ENCODE assay signal across 11 mouse cellular contexts in genomic region chr2:181375787-181376186, GRCm38 (mm10). TPM values are rescaled to one million over a fixed set of nuclear protein-coding genes. Genes with fewer than 3 reads are reported as not detected.
DNase-seq lines count a peak whose midpoint lies in the region; ATAC-seq and TF ChIP-seq lines count a peak whose summit lies in the region.
"Had no signal": no experiment of that assay in that cellular context is flagged by ENCODE, and none has a peak within 500 bp of the region (broad histone marks: within the 10 kb centered on the region; RNA-seq: fewer than 3 reads in every experiment).

No protein-coding gene starts in this region.

- WGBS in lung, embryonic 14.5 days = 85% methylated on average over 2 of the region's 2 CpGs
- 88% methylated on average over 2 of the region's 2 CpGs for WGBS in lung, adult 2 months
- 86% methylated on average over 2 of the region's 2 CpGs for WGBS in intestine, embryonic 15.5 days

- peak; percentile 52 for TF ChIP-seq CTCF in lung, embryonic 14.5 days (IDR thresholded peaks at IDR 0.05; ENCODE audit: low read depth)
- TF ChIP-seq CTCF in lung, adult 2 months (IDR thresholded peaks at IDR 0.05; ENCODE audit: insufficient read depth, low read length) = no peak

- no peaks in the 10 kb centered on the region for H3K9me3 ChIP-seq in lung, embryonic 14.5 days (ENCODE audit: low read depth, low read length)
- no peaks in the 10 kb centered on the region for H3K9me3 ChIP-seq in intestine, embryonic 15.5 days

- no peak overlapping the region for H3K4me3 ChIP-seq in lung, embryonic 14.5 days (ENCODE audit: low read depth, low read length)
- no peak overlapping the region for H3K4me3 ChIP-seq in lung, adult 2 months (replicated peaks; ENCODE audit: extremely low read depth, low read depth, low read length)
- no peak overlapping the region for H3K4me3 ChIP-seq in intestine, embryonic 15.5 days (replicated peaks)

- no peak for ATAC-seq in lung, embryonic 14.5 days (ENCODE audit: insufficient read depth)
- ATAC-seq in intestine, embryonic 15.5 days = no peak

- H3K9ac ChIP-seq in lung, embryonic 14.5 days = no peak overlapping the region
- no peak overlapping the region for H3K9ac ChIP-seq in intestine, embryonic 15.5 days

- H3K27me3 ChIP-seq in lung, embryonic 14.5 days (ENCODE audit: insufficient read depth, low read length) = no peaks in the 10 kb centered on the region
- H3K27me3 ChIP-seq in intestine, embryonic 15.5 days (replicated peaks) = no peaks in the 10 kb centered on the region

- no peak for TF ChIP-seq POLR2A in lung, adult 2 months (IDR thresholded peaks at IDR 0.05; ENCODE audit: borderline replicate concordance, extremely low read depth, low read depth, low read length)

- no peak overlapping the region for H3K27ac ChIP-seq in lung, embryonic 14.5 days (ENCODE audit: low read depth)
- H3K27ac ChIP-seq in intestine, embryonic 15.5 days = no peak overlapping the region

- DNase-seq in cerebellum, postnatal 14 days = peak; percentile 43 to 46
- no peak for DNase-seq in cerebellum, adult 11-12 months
- DNase-seq in lung, embryonic 14.5 days = peak; percentile 68
- DNase-seq in lung, adult 2 months = no peak
- DNase-seq in c-Kit-positive CD71-positive TER-119-positive erythroid progenitor cells, embryonic 14.5 days (ENCODE audit: low spot score) = peak; percentile 66
- peak; percentile 34 for DNase-seq in mesoderm, embryonic 11.5 days (ENCODE audit: low read depth, low spot score)
- no peak for DNase-seq in adrenal gland, adult 18-20 months (ENCODE audit: low spot score in 2 of 2)
- DNase-seq: cerebellum, adult 8-10 months; gastrocnemius, postnatal 36 days; kidney, postnatal 10 days had no signal

- H3K36me3 ChIP-seq in lung, embryonic 14.5 days (ENCODE audit: insufficient read depth) = peaks cover 30% of the 10 kb centered on the region
- peaks cover 21% of the 10 kb centered on the region for H3K36me3 ChIP-seq in intestine, embryonic 15.5 days

- no peak overlapping the region for H3K4me2 ChIP-seq in lung, embryonic 14.5 days
- no peak overlapping the region for H3K4me2 ChIP-seq in intestine, embryonic 15.5 days (replicated peaks)

- no peaks in the 10 kb centered on the region for H3K4me1 ChIP-seq in lung, embryonic 14.5 days (ENCODE audit: insufficient read depth)
- H3K4me1 ChIP-seq in lung, adult 2 months (ENCODE audit: control insufficient read depth, insufficient read depth, low read length) = no peaks in the 10 kb centered on the region
- H3K4me1 ChIP-seq in intestine, embryonic 15.5 days (replicated peaks) = no peaks in the 10 kb centered on the region

RNA-seq across cellular contexts. Expression of gene Lime1, which starts 4.1 kb away (rescaled TPM):
- 19.6 and 26.6 TPM in 2 replicates for polyA plus RNA-seq in lung, embryonic 14.5 days (2014; fragmentation: Nextera tagmentation; extraction: Ambion mirVana)
- 60.5 and 89.8 TPM in 2 replicates for polyA plus RNA-seq in lung, adult 2 months (2012; rRNA removed)
- polyA plus RNA-seq in intestine, embryonic 15.5 days (2015; fragmentation: Nextera tagmentation; extraction: Ambion mirVana) = 17.1 and 19.4 TPM in 2 replicates
- 10 to 100 TPM; 17.1 to 23.0 TPM for total RNA-seq in adrenal gland, adult 18-20 months (2021)

RNA-seq across cellular contexts. Expression of gene Arfrp1, which starts 10.6 kb away (rescaled TPM):
- polyA plus RNA-seq in lung, embryonic 14.5 days (2014; fragmentation: Nextera tagmentation; extraction: Ambion mirVana) = 54.1 and 54.2 TPM in 2 replicates
- polyA plus RNA-seq in lung, adult 2 months (2012; rRNA removed) = 29.1 and 42.9 TPM in 2 replicates
- polyA plus RNA-seq in intestine, embryonic 15.5 days (2015; fragmentation: Nextera tagmentation; extraction: Ambion mirVana) = 55.4 and 58.3 TPM in 2 replicates
- total RNA-seq in adrenal gland, adult 18-20 months (2021) = 10 to 100 TPM; 48.9 to 51.8 TPM

RNA-seq across cellular contexts. Expression of gene Zgpat, which starts 11.1 kb away (rescaled TPM):
- 35.7 and 41.1 TPM in 2 replicates for polyA plus RNA-seq in lung, embryonic 14.5 days (2014; fragmentation: Nextera tagmentation; extraction: Ambion mirVana)
- polyA plus RNA-seq in lung, adult 2 months (2012; rRNA removed) = 39.0 and 44.0 TPM in 2 replicates
- polyA plus RNA-seq in intestine, embryonic 15.5 days (2015; fragmentation: Nextera tagmentation; extraction: Ambion mirVana) = 35.7 and 36.7 TPM in 2 replicates
- total RNA-seq in adrenal gland, adult 18-20 months (2021) = 10 to 100 TPM; 50.8 to 51.0 TPM

RNA-seq across cellular contexts. Expression of gene Rtel1, which starts 56.2 kb away (rescaled TPM):
- polyA plus RNA-seq in lung, embryonic 14.5 days (2014; fragmentation: Nextera tagmentation; extraction: Ambion mirVana) = 67.0 and 70.3 TPM in 2 replicates
- 23.1 and 41.0 TPM in 2 replicates for polyA plus RNA-seq in lung, adult 2 months (2012; rRNA removed)
- polyA plus RNA-seq in intestine, embryonic 15.5 days (2015; fragmentation: Nextera tagmentation; extraction: Ambion mirVana) = 30.3 and 32.8 TPM in 2 replicates
- total RNA-seq in adrenal gland, adult 18-20 months (2021) = 10 to 100 TPM; 24.1 to 30.8 TPM

Comparison
In these comparisons a context has a peak if more than half of its experiments do, and no peak if none do; other contexts are left out.
1. DNase-seq: peak in cerebellum, postnatal 14 days (2 of 2), lung, embryonic 14.5 days (single experiment), c-Kit-positive CD71-positive TER-119-positive erythroid progenitor cells, embryonic 14.5 days (single experiment) and mesoderm, embryonic 11.5 days (single experiment); none in cerebellum, adult 11-12 months (single experiment), lung, adult 2 months (single experiment) and adrenal gland, adult 18-20 months (0 of 2).